Mouse (Mus musculus) layer of hippocampus, adult 11-12 months (tissue): ENCODE data around the gene St6gal1.
"Not testable (repeated sequence)": the region's sequence is repeated elsewhere in the genome, so short reads cannot be mapped to it uniquely, and the experiment has no call there.

Source experiments
- DNase-seq: peaks from one replicate; pipeline ENCODE4 v3.0.0; 2022; ENCODE audit warnings: low spot score

St6gal1 gene

DNA sequence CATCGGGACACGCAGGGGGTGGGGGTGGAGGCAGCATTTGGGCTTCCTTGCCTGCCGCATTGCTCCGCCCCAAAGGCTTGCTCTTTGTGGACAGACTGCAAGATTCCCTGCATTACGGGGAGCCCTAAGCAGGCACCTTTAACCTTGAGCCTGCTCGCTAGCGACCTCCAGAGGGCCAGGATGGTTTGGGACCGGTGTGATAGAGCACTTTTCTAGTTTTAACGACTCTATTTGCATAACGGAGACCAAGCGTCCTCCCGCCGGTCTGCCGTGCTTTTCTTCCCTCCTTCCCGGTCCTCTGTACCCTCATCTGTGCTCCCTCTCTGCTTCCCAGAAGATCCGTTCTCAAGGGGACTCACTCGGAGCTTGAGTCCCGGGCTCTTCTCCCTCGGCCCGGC, at the start of gene St6gal1:
TSS of gene St6gal1 (plus strand) at position 70 of the 398 bp plus-strand sequence.
- peak; percentile 80 for DNase-seq

DNA sequence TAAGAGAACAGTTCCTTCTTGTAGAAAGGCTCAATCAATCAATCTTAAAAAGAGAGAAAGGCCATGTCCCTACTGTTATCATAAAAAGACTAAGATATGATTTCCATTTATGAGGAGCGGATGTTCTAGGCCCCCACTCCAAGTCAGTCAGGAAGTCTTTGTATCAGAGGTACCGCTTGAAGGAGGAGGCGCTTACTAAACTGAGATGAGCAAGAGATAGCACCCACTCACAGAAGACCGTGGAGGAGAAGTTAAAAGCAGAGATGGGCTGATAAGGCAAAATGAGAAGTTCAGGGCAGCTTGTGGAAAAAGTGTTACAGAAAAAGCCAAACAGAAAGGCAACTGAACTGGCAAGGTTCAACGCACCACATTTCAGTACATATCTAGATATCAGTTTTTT, 49.7 kb upstream of the St6gal1 start:
- no peak for DNase-seq

DNA sequence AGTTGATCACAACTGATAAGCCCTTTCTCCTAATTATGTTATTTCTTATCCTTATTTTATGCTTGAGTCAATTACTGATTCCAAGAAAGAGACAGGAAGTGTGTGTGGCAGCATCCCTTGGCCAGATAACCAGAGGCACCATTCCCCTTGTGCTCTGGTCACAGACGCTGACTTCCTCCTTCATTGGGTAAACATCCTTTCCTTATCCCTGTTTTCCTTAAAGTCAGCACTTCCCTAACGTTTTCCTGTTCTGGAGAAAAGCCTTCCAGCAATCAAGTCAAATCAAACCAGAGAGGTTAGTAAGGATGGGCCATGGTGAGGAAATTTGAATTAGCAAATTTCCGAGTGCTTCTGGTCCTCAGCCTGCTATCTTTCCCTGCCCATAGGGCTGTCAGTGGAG, 48.6 kb upstream of the St6gal1 start:
- no peak for DNase-seq

DNA sequence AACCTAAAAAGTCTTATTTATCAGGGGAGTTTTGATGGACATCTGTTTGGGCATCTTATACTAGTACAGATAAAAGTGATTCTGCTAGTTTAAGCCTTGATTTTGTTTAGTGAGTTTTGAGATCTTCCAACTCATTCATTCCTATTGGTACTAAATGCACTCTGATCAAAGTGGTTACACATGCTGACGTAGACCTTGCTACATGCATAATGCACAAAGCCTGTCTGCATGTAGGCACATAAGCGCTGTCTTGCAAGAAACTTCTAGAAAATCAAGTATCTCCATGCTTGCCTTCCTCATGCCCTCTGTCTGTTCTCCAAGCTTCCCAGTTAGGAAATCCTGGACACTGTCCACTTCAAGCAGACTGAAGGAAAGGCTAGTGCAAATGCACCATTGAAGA, 46.7 kb upstream of the St6gal1 start:
- DNase-seq, result no peak

DNA sequence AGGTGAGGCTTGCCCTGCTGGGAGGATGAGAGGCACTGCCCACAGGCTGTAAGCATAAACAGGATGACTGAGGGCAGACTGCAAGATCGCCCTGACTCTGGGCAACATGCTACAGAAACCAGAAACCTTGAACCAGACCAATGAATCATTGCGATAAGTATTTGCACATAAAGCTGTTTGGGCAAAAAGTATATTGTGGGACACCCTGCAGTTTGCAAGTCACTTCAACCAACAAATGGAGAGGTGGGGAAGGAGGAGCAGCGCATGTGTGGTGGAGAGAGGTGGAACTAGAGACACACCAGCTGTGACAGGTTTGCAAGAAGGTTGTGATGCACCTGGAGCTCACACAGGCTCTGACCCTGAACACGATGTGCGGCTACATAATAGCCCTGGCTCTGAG, 45.7 kb upstream of the St6gal1 start:
- no peak for DNase-seq

DNA sequence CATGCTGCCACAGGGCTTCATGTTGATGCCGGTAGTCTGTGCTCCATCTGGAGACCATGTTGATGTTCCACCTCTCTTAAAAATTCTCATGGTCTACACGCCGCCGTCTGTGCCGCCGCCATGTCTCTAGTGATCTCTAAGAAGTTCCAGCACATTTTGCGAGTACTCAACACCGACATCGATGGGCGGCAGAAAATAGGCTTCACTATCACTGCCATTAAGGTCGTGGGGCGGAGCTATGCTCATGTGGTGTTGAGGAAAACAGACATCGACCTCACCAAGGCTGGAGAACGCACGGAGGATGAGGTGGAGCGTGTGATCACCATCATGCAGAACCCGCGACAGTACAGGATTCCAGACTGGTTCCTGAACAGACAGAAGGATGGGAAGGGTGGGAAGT, 45.1 kb upstream of the St6gal1 start:
- DNase-seq, result not testable (repeated sequence)

DNA sequence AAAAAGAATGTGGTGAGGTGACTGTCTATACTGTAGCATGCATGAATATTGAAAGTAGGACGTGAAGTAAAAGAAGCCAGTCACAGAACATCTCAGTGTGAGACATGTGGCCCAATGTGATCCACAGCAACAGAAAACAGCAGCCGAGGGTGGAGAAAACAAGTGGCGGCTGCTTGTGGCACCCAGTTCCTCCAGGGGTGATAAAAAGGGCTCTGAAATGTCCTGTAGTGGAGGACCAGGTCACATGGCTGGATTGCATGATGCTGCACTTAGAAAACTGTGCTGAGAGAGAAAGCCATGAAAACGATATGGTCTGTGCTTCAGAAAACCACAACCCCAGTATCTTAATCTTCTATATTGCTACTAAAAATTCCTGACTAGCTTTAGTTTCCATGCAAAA, 43.5 kb upstream of the St6gal1 start:
- peak; percentile 20 for DNase-seq

DNA sequence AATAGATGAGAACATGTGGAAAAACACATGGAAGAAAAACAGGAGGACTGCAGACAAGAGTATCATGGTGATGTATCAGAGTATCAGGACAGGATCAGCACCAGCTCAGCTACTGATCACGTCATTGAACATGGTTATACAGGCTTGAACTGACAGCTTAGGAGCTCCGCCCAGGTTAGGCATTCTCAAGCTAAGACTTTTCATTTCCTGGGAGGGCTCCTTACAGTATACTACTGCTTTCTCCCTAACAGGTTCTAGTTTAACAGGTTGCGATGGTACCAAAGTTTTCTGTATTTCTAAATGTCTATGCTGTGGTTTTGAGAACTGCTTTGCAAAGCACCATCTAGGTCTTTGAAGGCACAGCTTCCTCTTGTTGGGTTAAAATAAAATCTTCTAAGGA, 43.1 kb upstream of the St6gal1 start:
- DNase-seq, result no peak

DNA sequence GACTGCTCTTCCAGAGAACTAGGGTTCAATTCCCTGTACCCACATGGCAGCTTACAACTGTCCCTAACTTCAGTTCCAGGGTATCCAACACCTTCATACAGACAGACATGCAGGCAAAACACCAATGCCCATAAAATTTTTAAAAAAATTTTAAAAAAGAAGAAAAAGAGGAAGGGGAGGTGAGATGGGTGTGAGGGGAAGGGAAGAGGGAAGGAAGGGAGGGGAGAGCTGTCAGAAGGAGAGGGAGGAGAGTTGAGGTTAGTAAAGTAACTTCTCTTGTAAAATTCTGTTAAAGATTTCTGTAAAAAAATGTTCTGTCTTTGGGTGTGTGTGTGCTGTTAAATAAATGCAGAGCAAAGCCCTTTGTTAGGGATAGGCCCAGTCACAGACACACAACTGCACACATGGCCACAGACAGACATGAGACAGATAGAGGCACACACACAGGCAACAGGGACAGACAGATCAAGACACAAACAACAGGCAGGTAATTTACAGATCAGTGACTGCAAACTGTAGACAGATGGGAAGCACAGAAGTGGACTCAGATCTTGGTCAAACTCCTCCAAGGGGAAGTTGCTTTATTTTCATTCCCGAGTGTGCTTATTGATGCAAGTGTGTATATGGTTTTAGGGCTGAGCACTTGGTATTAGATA, 42.5 kb upstream of the St6gal1 start:
- no peak for DNase-seq

DNA sequence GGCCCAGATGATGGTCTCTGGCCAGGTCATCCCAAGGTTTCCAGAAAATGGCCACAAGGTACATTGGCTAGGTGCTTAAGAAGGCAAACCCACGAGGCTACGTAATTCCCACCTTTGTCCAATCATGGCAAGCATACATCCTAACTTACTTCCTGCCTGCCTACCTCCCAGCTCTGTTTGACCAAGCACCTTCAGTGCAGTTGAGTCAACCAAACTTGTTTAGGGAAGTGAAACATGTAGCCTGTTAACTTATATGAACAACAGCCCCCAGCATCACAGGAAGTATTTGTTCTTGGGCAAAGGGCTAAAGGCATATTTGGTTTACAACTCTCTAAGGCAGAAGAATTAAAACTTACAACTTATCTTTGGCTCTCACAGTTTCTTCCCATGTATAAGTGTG, 38.7 kb upstream of the St6gal1 start:
- DNase-seq, result no peak

DNA sequence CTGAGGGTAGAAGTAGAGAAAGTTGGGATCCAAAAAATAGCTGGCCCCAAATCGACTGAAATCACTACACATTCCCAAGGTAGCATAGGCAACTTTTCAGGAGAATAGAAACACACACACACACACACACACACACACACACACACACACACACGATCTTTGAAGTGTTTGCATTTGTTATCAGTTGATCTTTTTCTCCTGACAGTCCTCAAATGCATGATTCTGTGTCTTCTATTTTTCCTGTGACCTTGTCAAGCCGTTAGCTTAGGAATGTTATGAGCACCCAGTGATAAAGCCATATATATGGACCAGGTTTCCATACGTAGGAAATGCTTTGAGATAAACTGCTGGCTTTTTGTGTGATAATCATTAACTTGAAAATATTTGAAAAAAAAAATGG, 38.1 kb upstream of the St6gal1 start:
- DNase-seq, result no peak

DNA sequence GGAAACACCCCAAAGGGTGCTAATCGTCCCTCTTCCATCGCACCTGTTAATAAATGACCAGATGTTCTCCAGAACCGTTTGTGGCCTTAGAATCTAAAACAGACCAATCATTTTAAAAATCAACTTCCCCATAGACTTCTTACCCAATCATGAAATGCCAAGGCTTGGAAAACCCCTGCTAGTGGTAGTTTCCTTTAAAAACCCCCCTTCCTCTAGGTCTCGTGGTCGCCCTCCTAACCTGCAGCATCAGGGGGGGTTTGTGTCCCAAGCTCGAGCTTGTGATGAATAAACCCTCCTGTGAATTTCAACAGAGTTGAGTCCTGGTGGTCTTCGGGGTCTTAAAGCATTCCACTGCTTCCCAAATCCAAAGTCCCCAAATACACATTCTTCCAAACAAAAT, 36.6 kb upstream of the St6gal1 start:
- no peak for DNase-seq

DNA sequence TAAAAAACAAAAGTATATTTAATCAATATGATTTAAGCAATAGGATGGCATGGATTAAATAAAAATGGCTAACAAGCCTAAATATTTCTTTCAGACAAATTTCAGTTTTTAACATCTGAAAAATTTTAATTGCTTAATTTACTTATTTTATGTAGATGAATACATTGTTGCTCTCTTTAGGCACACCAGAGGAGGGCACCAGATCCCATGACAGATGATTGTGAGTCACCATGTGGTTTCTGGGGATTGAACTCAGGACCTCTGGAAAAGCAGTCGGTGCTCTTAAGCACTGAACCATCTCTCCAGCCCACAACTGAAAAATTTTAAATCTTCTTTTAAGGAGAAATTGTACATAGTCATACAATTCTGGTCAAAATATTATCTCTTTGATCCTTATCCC, 34.9 kb upstream of the St6gal1 start:
- no peak for DNase-seq

DNA sequence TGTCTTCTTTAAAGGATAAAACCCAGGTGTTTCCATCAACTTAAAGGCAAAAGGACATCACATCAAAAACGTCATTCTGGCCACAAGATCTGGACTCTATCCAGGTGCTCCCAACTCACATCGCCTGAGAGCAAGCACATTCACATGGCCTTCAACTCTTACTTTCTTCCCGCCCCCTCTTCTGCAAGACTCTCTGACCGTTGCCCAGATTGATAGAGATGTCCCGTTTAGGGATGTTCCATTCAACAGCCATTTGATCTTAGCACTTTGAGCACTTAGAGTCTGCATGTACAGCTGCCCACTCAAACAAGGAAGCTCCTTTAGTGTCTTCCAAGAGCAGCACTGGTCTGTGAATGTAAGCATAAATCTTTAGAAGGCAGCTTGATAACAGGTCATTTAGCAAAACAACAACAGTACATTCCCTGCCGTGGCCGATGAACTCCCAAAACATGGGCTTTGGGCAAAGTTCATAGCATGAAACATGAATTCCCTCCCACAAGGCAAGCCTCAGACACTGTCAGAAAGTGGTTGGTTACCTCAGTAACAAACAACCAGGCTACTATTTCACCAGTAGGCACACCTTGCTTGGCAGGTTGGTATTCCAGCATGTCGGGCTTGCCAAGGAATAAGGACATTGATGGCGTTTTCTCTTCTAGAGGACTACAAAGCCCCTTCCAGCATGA, 32.8 kb upstream of the St6gal1 start:
- DNase-seq, result no peak

DNA sequence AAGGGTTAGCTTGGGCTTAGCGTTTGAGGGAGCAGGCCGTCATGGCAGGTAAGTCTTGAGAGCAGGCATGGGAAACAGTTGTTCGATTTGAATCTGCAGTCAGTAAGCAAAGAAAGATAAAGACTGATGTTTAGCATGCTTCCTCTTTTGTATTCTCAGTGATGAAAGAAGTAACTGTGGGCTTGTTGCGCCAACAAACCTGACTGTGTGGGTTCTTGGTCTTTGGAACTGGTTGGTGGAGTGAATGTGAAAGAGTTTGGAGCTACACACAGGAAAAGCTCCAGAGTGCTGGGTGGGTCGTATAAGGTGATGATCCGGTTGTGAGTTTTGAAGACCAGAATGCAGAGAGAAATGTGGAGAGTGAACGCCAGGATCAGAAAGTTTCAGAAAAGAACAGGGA, 28.9 kb upstream of the St6gal1 start:
- DNase-seq, result no peak

DNA sequence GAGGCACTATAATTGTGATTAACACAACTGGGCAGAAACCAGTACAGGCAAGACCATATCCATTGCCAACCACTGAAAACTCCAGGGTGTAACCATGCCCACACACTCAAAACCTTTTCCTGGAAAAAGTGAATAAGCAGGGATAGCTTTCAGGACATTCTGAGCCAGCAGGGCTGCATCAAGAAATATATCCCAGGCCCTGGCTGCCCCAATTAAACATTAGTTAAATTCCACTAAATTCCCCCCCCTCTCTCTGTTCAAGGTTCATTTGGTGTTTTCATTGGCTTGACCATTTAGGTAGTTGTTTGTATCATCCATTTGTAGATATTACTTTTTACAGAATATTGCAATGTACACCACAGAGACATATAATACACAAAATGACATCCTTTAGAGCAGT, 28.2 kb upstream of the St6gal1 start:
- no peak for DNase-seq

DNA sequence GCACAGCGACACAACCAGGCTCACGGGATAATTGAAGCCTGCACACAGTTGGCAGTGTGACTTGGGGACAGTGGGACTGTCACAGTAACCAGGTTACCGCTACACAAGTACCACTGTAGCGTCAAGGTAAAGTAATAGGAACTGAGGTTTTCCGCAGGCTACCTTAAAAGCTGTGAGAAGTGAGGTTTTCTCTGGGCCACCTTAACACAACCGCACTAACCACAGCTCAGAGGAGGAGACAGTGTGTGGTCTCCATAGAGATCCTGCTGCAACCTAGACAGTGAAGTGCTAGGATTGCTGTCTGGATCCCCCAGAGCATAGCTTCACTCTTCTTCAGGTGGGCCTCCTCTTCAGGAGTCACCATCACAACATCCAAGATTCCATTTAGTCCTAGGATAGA, 27.7 kb upstream of the St6gal1 start:
- no peak for DNase-seq

DNA sequence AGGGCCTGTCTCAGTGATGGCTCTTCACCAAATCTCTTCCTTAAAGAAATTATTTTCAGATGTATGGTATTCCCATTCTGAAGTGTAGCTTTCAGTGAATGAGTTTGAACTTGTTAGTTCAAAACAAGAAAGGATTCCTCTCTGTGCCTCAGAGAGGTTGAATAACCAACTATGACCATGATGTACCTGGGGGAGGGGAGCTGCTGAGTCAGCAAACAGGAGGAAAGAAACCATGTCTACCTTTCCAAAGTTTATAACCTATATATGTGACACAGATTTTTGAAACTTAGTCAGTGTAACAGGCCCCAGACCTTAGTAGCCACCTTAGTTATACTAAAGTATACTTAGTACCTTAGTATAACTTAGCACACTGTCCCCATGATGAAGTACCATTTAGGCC, 23.0 kb upstream of the St6gal1 start:
- no peak for DNase-seq

DNA sequence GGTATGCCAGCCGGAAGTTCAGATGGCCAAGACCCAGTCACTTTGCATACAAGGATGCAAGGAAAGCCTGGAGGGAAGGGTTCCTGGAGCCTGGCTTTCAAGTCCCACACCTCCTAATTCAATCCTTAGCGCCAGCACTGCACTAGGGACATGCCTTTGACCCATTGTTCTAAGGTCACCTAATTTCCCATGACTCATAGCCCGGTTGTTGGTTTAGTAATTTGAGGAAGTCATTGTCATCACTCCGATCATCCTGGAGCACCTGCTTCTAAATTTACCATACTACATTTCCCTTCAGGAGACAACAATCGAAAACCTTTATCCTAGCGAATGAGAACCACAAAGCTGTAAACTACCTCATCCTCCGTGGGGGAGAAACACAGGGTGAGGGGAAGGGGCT, 10.2 kb upstream of the St6gal1 start:
- DNase-seq, result no peak

DNA sequence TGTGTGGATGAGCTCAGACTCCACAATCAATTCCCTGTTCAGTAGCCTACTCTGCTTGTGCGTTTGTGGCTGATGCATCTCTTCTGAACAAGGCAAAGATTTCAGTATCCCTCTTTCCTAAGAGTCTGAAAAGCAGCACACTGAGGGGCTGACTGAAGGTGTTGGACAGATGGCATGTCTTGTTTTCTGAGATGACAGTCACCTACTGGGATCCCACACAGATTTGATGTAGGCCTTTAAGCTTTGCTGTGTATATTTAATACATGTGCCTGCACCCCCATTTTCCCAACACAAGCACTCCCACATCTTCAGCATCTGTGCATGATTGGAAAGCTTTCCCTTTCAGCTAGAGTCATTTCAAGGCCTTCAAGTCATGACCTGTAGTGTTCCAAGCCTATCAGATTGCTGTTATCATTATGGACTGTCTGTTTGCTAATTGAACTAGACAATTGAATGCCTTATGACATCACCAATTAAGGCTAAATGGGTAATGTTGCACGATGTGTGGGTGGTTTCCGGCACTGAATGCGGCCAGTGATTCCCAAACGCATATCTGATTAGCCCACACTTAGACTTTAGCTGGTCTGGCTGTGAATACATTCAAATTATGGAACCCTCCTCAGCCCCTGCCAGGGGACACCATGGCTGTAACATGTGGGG, 9.2 kb upstream of the St6gal1 start:
- no peak for DNase-seq

DNA sequence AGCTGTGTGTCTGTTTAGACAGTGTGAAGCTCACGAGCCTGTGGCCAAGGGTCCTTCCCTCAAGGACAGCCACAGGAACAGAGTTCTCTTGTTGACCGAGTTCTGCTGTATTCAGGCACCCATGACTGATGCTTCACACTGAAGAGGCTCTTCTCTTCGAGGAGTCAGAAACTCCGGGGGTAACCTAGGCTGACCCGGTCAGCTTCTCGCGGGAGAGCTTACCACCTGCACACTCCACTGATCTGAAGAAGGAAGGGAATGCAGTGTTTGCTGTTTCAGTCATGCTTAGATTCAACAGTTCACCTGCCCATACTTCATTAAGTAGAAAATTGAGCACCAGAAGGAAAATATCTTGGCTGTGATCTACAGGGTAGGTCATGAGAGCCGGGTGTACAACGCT, 8.2 kb upstream of the St6gal1 start:
- no peak for DNase-seq

DNA sequence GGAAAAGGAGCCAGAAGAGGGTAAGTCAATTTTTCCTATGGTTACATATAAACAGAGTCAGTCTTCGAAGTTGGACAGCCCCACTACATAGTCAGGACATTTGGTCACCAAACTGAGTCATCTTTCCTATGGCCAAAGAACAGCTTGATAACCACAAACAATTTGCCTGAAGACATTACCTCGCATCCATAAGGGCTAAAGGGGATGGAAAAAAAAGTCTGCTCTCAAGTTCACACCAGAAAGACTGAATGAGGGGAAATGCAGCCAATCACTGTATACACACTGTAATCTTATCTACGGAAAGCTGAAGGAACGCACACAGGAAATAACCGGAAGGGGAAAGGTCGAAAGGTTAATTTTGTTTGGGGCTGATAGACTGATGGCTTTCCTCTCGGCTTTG, 6.2 kb upstream of the St6gal1 start:
- DNase-seq, result no peak

DNA sequence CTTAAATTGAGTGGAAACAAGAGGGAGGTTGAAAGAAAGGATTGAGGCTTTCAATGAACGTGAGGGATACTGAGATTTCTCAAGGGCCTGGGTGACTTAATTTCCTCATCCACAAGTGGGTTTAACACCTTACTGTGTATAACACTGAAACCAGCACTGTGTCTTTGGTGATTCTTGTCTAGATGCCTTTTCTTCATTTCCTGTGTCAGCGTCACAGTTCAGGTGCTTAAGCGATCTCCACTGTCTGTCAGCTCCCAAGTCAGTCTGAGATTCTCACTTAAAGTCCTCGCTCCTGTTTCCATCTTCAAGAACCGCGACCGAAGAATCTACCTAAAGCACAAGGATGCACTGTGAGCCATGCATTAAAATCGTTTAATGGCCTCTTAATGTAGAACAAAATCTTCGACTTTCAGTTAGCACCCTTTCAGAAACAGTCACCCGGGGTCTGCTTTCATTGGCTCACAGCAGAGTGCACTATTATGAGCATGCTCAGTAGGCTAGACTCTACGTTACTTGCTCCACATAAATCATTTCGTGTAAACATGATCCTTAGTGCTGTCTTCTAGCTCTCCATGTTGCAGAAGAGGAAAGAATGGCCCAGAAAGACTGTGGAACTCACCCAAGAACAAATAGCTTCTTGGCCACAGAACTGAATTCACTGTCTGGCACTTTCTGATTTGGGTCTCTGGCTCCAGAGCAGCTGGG, 1.2 kb upstream of the St6gal1 start:
- DNase-seq, result no peak
